In genomic region chr4:153217541-153217980, GRCm38 (mm10) we compare ENCODE assay signal across 9 mouse cellular contexts.
A peak's percentile ranks its signal among the peaks of the same experiment; 100 is the strongest.
DNase-seq lines count a peak whose midpoint lies in the region; ATAC-seq lines count a peak whose summit lies in the region.
"Had no signal": no experiment of that assay in that cellular context is flagged by ENCODE, and none has a peak within 500 bp of the region (broad histone marks: within the 10 kb centered on the region; RNA-seq: fewer than 3 reads in every experiment).

No protein-coding gene starts in this region.

- no peak overlapping the region for H3K9ac ChIP-seq in hindbrain, embryonic 11.5 days (ENCODE audit: low read depth, low read length)

- no peak overlapping the region for H3K4me3 ChIP-seq in hindbrain, embryonic 11.5 days (ENCODE audit: low read depth, low read length)
- H3K4me3 ChIP-seq: left cerebral cortex, adult 2 months had no signal

- H3K27me3 ChIP-seq in hindbrain, embryonic 11.5 days (ENCODE audit: control insufficient read depth, insufficient read depth, low read length), result no peaks in the 10 kb centered on the region

- no peak overlapping the region for H3K4me2 ChIP-seq in hindbrain, embryonic 11.5 days (replicated peaks; ENCODE audit: low read depth, low read length)

- WGBS in hindbrain, embryonic 11.5 days, result 73% methylated on average over 9 of the region's 9 CpGs

- ATAC-seq in hindbrain, embryonic 11.5 days (ENCODE audit: low FRiP score), result no peak

- intact Hi-C loops in heart, postnatal 14 days (cut with DNase I), result no loop called here

- no peaks in the 10 kb centered on the region for H3K36me3 ChIP-seq in hindbrain, embryonic 11.5 days (ENCODE audit: control insufficient read depth, insufficient read depth, low read length)

- H3K27ac ChIP-seq in hindbrain, embryonic 11.5 days (ENCODE audit: low read depth, low read length), result no peak overlapping the region
- H3K27ac ChIP-seq: left cerebral cortex, adult 2 months had no signal

- no peaks in the 10 kb centered on the region for H3K9me3 ChIP-seq in hindbrain, embryonic 11.5 days (ENCODE audit: control insufficient read depth, low read length)

- DNase-seq in layer of hippocampus, adult 9-11 months, result peak; percentile 85
- no peak for DNase-seq in layer of hippocampus, postnatal 36 days
- peak; percentile 93 for DNase-seq in brain, adult 2 months (ENCODE audit: low read depth, low spot score)
- DNase-seq in heart, postnatal 14 days, result peak; percentile 17 to 23
- DNase-seq in lung, postnatal 10 days, result peak; percentile 28
- no peak for DNase-seq in hindbrain, embryonic 11.5 days (ENCODE audit: low spot score)
- no peak for DNase-seq in spleen, postnatal 36 days (ENCODE audit: low spot score in 2 of 2)
- no peak for DNase-seq in testis, postnatal 10 days (ENCODE audit: low spot score)

- H3K4me1 ChIP-seq in hindbrain, embryonic 11.5 days (replicated peaks; ENCODE audit: control insufficient read depth, insufficient read depth, low read length), result no peaks in the 10 kb centered on the region

Comparison
In these comparisons a context has a peak if more than half of its experiments do, and no peak if none do; other contexts are left out.
1. DNase-seq: peak in layer of hippocampus, adult 9-11 months (single experiment), brain, adult 2 months (single experiment), heart, postnatal 14 days (2 of 2) and lung, postnatal 10 days (single experiment); none in layer of hippocampus, postnatal 36 days (0 of 2), hindbrain, embryonic 11.5 days (single experiment), spleen, postnatal 36 days (0 of 2) and testis, postnatal 10 days (single experiment).